Mouse (Mus musculus): ENCODE measurements around the gene Cttnbp2nl. TPM values are rescaled to one million over a fixed set of nuclear protein-coding genes. Genes with fewer than 3 reads are reported as not detected.

The Cttnbp2nl gene
- polyA plus RNA-seq, 1 experiment from 2014 or later, result 35.0 TPM

- Histone ChIP-seq H3K36me3 (peaks cover 2% of the 10 kb centered on the region; the same call in 1 of the 2 replicates), H3K27ac (replicated peaks) (peak overlapping the region; percentile 92), H3K9me3 (replicated peaks) (no peaks in the 10 kb centered on the region), H3K27me3 (ENCODE audit: low read depth, poor library complexity, severe bottlenecking) (0 out of 2 replicates have a peak, but pooled peaks cover 4% of the 10 kb centered on the region), H3K4me1 (peaks cover 31% of the 10 kb centered on the region), H3K4me3 (peak overlapping the region; percentile 71)
- DNase-seq (ENCODE audit: low spot score), result no peak
- WGBS, result 72% methylated on average over 4 of the region's 4 CpGs
Observed at GRCm38 (mm10) chr3:105053698-105054001, 704 bp upstream of the Cttnbp2nl start.

GRCm38 (mm10) chr3:105052171-105052936, 592 bp downstream of the Cttnbp2nl start:
- H3K27me3 ChIP-seq (ENCODE audit: low read depth, poor library complexity, severe bottlenecking), result no peaks in the 10 kb centered on the region
- WGBS, result under 1% methylated on average over 37 of the region's 37 CpGs
- H3K4me3 ChIP-seq, result peak overlapping the region; percentile 71
- no peaks in the 10 kb centered on the region for H3K9me3 ChIP-seq (replicated peaks)
- peak overlapping the region; percentile 92 for H3K27ac ChIP-seq (replicated peaks)
- H3K36me3 ChIP-seq, result peaks cover 2% of the 10 kb centered on the region; the same call in 1 of the 2 replicates
- H3K4me1 ChIP-seq, result peaks cover 33% of the 10 kb centered on the region
- no peak for DNase-seq (ENCODE audit: low spot score)

GRCm38 (mm10) chr3:105051103-105051502, 1.8 kb downstream of the Cttnbp2nl start:
- peaks cover 33% of the 10 kb centered on the region for H3K4me1 ChIP-seq
- no peak for DNase-seq (ENCODE audit: low spot score)
- H3K4me3 ChIP-seq, result peak overlapping the region; percentile 71
- no peaks in the 10 kb centered on the region for H3K27me3 ChIP-seq (ENCODE audit: low read depth, poor library complexity, severe bottlenecking)
- peaks cover 3% of the 10 kb centered on the region; the same call in 1 of the 2 replicates for H3K36me3 ChIP-seq
- no peaks in the 10 kb centered on the region for H3K9me3 ChIP-seq (replicated peaks)
- no peak overlapping the region for H3K27ac ChIP-seq (replicated peaks)
- WGBS, result 71% methylated on average over 2 of the region's 2 CpGs

GRCm38 (mm10) chr3:105049848-105050247, 3.1 kb downstream of the Cttnbp2nl start:
- no peak overlapping the region for H3K4me3 ChIP-seq
- DNase-seq (ENCODE audit: low spot score), result no peak
- 88% methylated on average over 6 of the region's 6 CpGs for WGBS
- no peak overlapping the region for H3K27ac ChIP-seq (replicated peaks)
- no peaks in the 10 kb centered on the region for H3K27me3 ChIP-seq (ENCODE audit: low read depth, poor library complexity, severe bottlenecking)
- peaks cover 39% of the 10 kb centered on the region for H3K4me1 ChIP-seq
- no peaks in the 10 kb centered on the region for H3K9me3 ChIP-seq (replicated peaks)
- H3K36me3 ChIP-seq, result peaks cover 8% of the 10 kb centered on the region; the same call in 1 of the 2 replicates

- Histone ChIP-seq H3K27ac (replicated peaks) (no peak overlapping the region), H3K4me3 (no peak overlapping the region), H3K9me3 (replicated peaks) (no peaks in the 10 kb centered on the region), H3K27me3 (ENCODE audit: low read depth, poor library complexity, severe bottlenecking) (no peaks in the 10 kb centered on the region), H3K4me1 (peaks cover 36% of the 10 kb centered on the region), H3K36me3 (peaks cover 8% of the 10 kb centered on the region)
- DNase-seq (ENCODE audit: low spot score), result no peak
- WGBS, result 75% methylated on average over 8 of the region's 8 CpGs
Observed at GRCm38 (mm10) chr3:105047616-105048015, 5.3 kb downstream of the Cttnbp2nl start.

GRCm38 (mm10) chr3:105046870-105047269, 6.1 kb downstream of the Cttnbp2nl start:
- DNase-seq (ENCODE audit: low spot score), result no peak
- H3K4me1 ChIP-seq, result peaks cover 34% of the 10 kb centered on the region
- peaks cover 8% of the 10 kb centered on the region for H3K36me3 ChIP-seq
- whole genome bisulfite sequencing, result 86% methylated on average over 5 of the region's 5 CpGs
- H3K27ac ChIP-seq (replicated peaks), result no peak overlapping the region
- no peak overlapping the region for H3K4me3 ChIP-seq
- H3K9me3 ChIP-seq (replicated peaks), result no peaks in the 10 kb centered on the region
- no peaks in the 10 kb centered on the region for H3K27me3 ChIP-seq (ENCODE audit: low read depth, poor library complexity, severe bottlenecking)

- DNase-seq (ENCODE audit: low spot score), result no peak
- no peak overlapping the region for H3K4me3 ChIP-seq
- peaks cover 24% of the 10 kb centered on the region for H3K4me1 ChIP-seq
- H3K27me3 ChIP-seq (ENCODE audit: low read depth, poor library complexity, severe bottlenecking), result no peaks in the 10 kb centered on the region
- 91% methylated on average over 5 of the region's 5 CpGs for WGBS
- no peak overlapping the region for H3K27ac ChIP-seq (replicated peaks)
- H3K9me3 ChIP-seq (replicated peaks), result no peaks in the 10 kb centered on the region
- peaks cover 14% of the 10 kb centered on the region for H3K36me3 ChIP-seq
Observed at GRCm38 (mm10) chr3:105043746-105044145, 9.2 kb downstream of the Cttnbp2nl start.

GRCm38 (mm10) chr3:105040983-105041625, 11.8 kb downstream of the Cttnbp2nl start:
- H3K36me3 ChIP-seq, result peaks cover 40% of the 10 kb centered on the region
- WGBS, result 93% methylated on average over 9 of the region's 9 CpGs

GRCm38 (mm10) chr3:105040002-105040401, 12.9 kb downstream of the Cttnbp2nl start:
- Histone ChIP-seq H3K27me3 (ENCODE audit: low read depth, poor library complexity, severe bottlenecking) (no peaks in the 10 kb centered on the region), H3K36me3 (peaks cover 46% of the 10 kb centered on the region), H3K9me3 (replicated peaks) (no peaks in the 10 kb centered on the region), H3K27ac (replicated peaks) (no peak overlapping the region), H3K4me1 (peaks cover 15% of the 10 kb centered on the region), H3K4me3 (no peak overlapping the region)
- DNase-seq (ENCODE audit: low spot score), result no peak
- 74% methylated on average over 8 of the region's 8 CpGs for WGBS

More at GRCm38 (mm10) chr3:105040983-105041625, 11.8 kb downstream of the Cttnbp2nl start:
- Histone ChIP-seq H3K9me3 (replicated peaks) (no peaks in the 10 kb centered on the region), H3K27ac (replicated peaks) (no peak overlapping the region), H3K27me3 (ENCODE audit: low read depth, poor library complexity, severe bottlenecking) (no peaks in the 10 kb centered on the region), H3K4me3 (no peak overlapping the region), H3K4me1 (peaks cover 19% of the 10 kb centered on the region)
- no peak for DNase-seq (ENCODE audit: low spot score)

GRCm38 (mm10) chr3:105037240-105037770, 15.6 kb downstream of the Cttnbp2nl start:
- WGBS, result 91% methylated on average over 6 of the region's 6 CpGs
- Histone ChIP-seq H3K36me3 (peaks cover 73% of the 10 kb centered on the region), H3K4me1 (0 out of 2 replicates have a peak, but pooled peaks cover 4% of the 10 kb centered on the region), H3K27me3 (ENCODE audit: low read depth, poor library complexity, severe bottlenecking) (no peaks in the 10 kb centered on the region), H3K4me3 (no peak overlapping the region), H3K27ac (replicated peaks) (no peak overlapping the region), H3K9me3 (replicated peaks) (no peaks in the 10 kb centered on the region)
- no peak for DNase-seq (ENCODE audit: low spot score)

- H3K27ac ChIP-seq (replicated peaks), result no peak overlapping the region
- 87% methylated on average over 10 of the region's 10 CpGs for WGBS
- no peaks in the 10 kb centered on the region; the same call in 1 of the 2 replicates for H3K9me3 ChIP-seq (replicated peaks)
- DNase-seq (ENCODE audit: low spot score), result no peak
- H3K4me3 ChIP-seq, result no peak overlapping the region
- H3K4me1 ChIP-seq, result 0 out of 2 replicates have a peak, but pooled peaks cover 4% of the 10 kb centered on the region
- H3K36me3 ChIP-seq, result peaks cover 83% of the 10 kb centered on the region
- no peaks in the 10 kb centered on the region for H3K27me3 ChIP-seq (ENCODE audit: low read depth, poor library complexity, severe bottlenecking)
Observed at GRCm38 (mm10) chr3:105036281-105036847, 16.6 kb downstream of the Cttnbp2nl start.

- Histone ChIP-seq H3K27me3 (ENCODE audit: low read depth, poor library complexity, severe bottlenecking) (no peaks in the 10 kb centered on the region), H3K4me3 (no peak overlapping the region), H3K27ac (replicated peaks) (no peak overlapping the region), H3K36me3 (peaks cover 32% of the 10 kb centered on the region), H3K9me3 (replicated peaks) (no peaks in the 10 kb centered on the region), H3K4me1 (peaks cover 6% of the 10 kb centered on the region; the same call in 1 of the 2 replicates)
- 89% methylated on average over 10 of the region's 10 CpGs for WGBS
- DNase-seq (ENCODE audit: low spot score), result no peak
Observed at GRCm38 (mm10) chr3:105023371-105024005, 29.5 kb downstream of the Cttnbp2nl start.
